Mouse (Mus musculus): ENCODE results near the gene Rnase1.

GRCm38 (mm10) chr14:51152249-51152870, 5.8 kb upstream of the Rnase1 start:
- TF ChIP-seq CTCF (conservative IDR thresholded peaks at IDR 0.05; ENCODE audit: insufficient read depth, insufficient read length, low read depth, low read length) (no peak), POLR2A (IDR thresholded peaks at IDR 0.05; ENCODE audit: low read depth, low read length) (no peak)
